Mouse (Mus musculus) megakaryocyte, embryonic 14.5 days (primary cell): ENCODE measurements around the gene Nxph4. TPM values are rescaled to one million over a fixed set of nuclear protein-coding genes. Genes with fewer than 3 reads are reported as not detected.

ENCODE experiments used
- H3K27me3 ChIP-seq: replicated peaks from 2 replicates; pipeline ENCODE3; 2012; ENCODE audit warnings: inconsistent platforms
- H3K36me3 ChIP-seq: replicated peaks from 2 replicates; pipeline ENCODE3; 2012; ENCODE audit warnings: low read length, inconsistent platforms, mixed read lengths
- H3K4me1 ChIP-seq: 2 replicates; pipeline ENCODE4 v1.6.1; 2012; ENCODE audit warnings: inconsistent platforms
- H3K4me3 ChIP-seq: replicated peaks from 2 replicates; pipeline ENCODE3; 2012; ENCODE audit warnings: moderate library complexity, mild to moderate bottlenecking, inconsistent platforms
- H3K9me3 ChIP-seq: 2 replicates; pipeline ENCODE4 v1.6.1; 2012; ENCODE audit warnings: inconsistent platforms
- FLI1 ChIP-seq: IDR thresholded peaks from 2 replicates; pipeline ENCODE4 v1.6.1; 2012; ENCODE audit warnings: low read length, inconsistent platforms, mixed read lengths
- GATA1 ChIP-seq: IDR thresholded peaks from 3 replicates; pipeline ENCODE4 v1.6.1; 2012; ENCODE audit warnings: mixed read lengths, low read length, inconsistent platforms, borderline replicate concordance
- polyA plus RNA-seq: library from polyadenylated mRNA; stranded (reverse); fragments of >175 nt; gene quantifications from 2 replicates; pipeline ENCODE4 v1.2.3, GENCODE M21; 2012; ENCODE audit warnings: low replicate concordance; ENCODE audit not compliant: insufficient read depth

The Nxph4 gene
- 0.32 TPM in 1 of 2 replicates, not detected in the other for polyA plus RNA-seq

DNA sequence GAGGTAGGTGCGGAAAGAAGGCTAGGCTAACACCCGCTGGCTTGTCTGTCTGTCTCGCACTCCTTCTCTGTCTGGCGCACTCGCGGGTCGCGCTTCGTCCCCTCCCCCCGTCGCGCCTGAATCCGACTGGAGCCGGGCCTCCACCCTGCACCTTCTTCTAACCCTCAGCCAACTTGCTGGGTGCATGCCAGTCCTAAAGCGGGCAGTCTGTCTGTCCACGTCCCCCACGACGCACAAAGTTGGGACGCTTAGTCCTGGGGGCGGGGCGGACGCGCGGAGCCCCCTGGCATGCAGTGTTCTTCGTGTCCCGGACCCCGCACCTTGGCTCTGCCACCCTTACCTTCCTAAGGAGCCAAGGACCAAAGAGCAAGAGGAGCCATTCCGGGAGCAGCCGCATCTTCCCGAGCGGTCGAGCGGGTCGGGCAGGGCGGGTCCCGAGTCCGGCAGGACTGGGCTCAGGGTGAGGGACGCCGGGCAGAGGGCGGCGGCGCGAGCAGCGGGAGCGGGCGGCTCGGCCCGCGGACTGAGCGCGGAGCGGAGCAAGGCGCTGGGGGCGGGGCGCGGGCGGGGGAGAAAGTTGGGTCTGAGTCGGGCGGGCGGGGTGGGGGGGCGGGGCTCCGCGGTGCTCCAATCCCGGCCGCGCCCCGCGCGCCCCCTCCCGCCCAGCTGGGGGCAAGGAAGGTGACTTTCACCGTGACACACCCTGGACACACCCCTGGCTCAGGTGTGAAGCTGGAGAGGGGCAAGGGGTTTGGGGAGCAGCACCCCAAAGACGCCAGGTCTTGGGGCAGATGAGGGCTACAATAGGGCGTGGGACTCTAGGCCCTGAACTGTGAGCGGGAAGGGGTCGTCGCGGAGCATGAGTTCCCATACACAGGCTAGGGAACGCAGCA lies at the start of gene Nxph4:
Gene Nxph4, minus strand, starts transcription at position 524 of the 893 bp plus-strand sequence.
- Histone ChIP-seq H3K4me3 (peak within 1 kb of the TSS; percentile 83), H3K36me3 (no peaks in the 10 kb centered on the region), H3K4me1 (peaks cover 51% of the 10 kb centered on the region), H3K27me3 (peaks cover 94% of the 10 kb centered on the region), H3K9me3 (peaks cover 4% of the 10 kb centered on the region; the same call in 1 of the 2 replicates)
- TF ChIP-seq GATA1 = no peak
- TF ChIP-seq FLI1 = no peak

DNA sequence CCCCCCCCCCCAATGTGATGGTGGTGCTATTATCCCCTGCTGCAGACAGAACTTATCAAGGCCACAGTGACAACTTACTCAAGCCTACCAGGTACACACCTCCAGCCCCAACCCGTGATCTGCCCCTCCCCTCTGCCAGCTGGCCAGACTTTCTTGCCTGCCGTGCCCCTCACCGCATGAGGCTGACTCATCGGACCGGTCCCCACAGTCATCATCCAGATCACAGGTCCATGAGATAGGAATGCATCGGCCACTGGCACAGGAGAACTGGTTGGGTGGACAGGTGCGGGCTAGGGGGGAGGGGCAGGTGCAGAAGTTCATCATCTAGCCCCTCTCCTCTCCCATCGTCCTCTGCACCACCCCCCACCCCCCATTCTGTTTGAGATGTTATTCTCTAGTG lies 49.3 kb upstream of the Nxph4 start:
- TF ChIP-seq FLI1 (no peak), GATA1 (no peak)
- Histone ChIP-seq H3K36me3 (no peaks in the 10 kb centered on the region), H3K4me3 (no peak overlapping the region), H3K9me3 (no peaks in the 10 kb centered on the region), H3K27me3 (peaks cover 60% of the 10 kb centered on the region), H3K4me1 (peaks cover 9% of the 10 kb centered on the region)

DNA sequence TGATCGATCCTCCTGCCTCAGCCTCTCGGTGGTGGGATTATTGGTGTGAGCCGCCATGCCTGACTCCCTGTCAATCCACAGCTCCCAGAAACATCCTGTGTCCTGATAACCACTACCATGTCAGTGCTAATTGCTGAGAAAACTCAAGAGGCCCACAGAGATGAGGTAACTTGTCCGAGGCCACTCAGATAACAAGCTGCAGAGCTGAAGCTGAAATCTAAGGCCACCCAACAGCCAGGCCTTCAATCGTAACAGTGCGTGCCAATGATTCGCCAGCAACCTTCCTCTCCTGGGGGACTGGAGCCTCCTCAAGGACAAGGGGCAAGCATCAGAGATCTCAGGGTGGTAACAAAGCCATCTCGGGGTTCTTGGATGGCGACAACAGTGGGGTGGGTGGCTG lies 46.9 kb upstream of the Nxph4 start:
- Histone ChIP-seq H3K9me3 (no peaks in the 10 kb centered on the region), H3K4me3 (no peak overlapping the region), H3K27me3 (peaks cover 74% of the 10 kb centered on the region), H3K4me1 (peaks cover 16% of the 10 kb centered on the region), H3K36me3 (no peaks in the 10 kb centered on the region)
- no peak for TF ChIP-seq GATA1
- no peak for TF ChIP-seq FLI1

DNA sequence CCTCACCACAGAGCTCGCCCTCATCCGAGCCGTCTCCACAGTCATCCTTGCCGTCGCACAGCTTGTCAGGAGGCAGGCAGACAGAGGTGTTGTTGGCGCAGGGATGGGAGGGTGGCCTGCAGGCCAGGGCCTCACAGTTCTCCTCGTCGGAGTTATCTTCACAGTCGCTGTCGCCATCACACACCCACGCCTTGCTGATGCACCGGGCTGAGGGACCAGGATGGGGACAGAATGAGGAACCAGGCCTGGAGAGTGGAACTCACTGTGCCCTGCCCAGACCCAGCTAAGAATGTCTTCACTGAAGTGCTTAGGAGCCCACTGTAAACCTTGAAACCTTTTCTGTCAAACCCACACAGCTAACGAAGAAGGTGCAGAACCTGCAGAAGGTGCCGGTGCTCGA lies 43.6 kb upstream of the Nxph4 start:
- TF ChIP-seq FLI1 = no peak
- no peak for TF ChIP-seq GATA1
- H3K36me3 ChIP-seq = no peaks in the 10 kb centered on the region

DNA sequence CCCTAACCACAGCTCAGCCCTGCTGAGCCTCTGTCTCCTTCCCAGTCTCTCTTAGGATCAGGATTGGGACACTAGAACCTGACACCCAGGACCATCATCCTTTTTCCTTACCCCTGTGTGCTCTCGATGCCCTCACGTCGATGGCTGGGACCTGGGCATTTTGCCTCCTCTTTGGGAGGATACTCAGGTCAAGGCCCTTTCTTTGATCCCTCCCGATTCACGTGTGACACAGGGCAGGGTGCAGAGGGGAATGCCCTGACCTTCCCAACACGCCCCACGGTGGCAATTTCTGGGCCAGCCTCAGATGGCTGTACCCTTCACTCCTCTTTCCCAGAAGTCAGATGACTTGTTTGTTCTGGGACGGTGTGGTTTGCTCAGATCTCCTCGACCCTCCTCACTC lies 42.8 kb upstream of the Nxph4 start:
- peaks cover 2% of the 10 kb centered on the region for H3K36me3 ChIP-seq
- no peaks in the 10 kb centered on the region for H3K9me3 ChIP-seq
- peaks cover 18% of the 10 kb centered on the region for H3K4me1 ChIP-seq

More for the DNA sequence above, 43.6 kb upstream of the Nxph4 start:
- peaks cover 18% of the 10 kb centered on the region for H3K4me1 ChIP-seq
- no peaks in the 10 kb centered on the region for H3K9me3 ChIP-seq
- no peak overlapping the region for H3K4me3 ChIP-seq
- H3K27me3 ChIP-seq = peaks cover 80% of the 10 kb centered on the region

DNA sequence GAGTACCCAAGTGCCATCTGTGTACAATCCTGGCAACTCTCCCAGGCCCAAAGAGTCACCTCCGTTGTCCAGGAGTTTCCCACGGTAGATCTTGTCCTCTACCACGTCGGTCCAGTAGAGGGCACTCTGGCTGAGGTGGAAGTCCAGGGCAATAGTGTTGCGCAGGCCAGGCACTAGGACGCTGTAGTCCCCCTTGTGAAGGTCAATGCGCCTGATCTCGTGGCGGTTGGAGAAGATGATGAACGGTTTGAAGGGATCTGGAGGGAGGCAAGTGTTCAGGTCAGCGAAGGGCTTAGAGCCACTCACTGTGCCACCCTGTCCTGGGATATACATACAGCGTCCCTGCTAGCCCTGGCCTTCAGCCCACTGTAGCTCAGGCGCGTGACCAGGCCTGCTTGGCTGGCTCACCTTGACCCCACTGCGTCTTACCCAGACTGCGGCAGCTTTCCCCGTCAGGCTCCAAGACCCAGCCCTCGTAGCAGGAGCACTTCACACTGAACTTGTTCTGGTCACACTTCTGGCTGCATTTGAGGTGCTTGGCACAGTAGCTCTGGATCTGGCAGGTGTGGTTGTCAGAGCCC lies 42.1 kb upstream of the Nxph4 start:
- Histone ChIP-seq H3K36me3 (peaks cover 2% of the 10 kb centered on the region), H3K4me1 (peaks cover 15% of the 10 kb centered on the region), H3K4me3 (peak overlapping the region; percentile 51), H3K27me3 (peaks cover 79% of the 10 kb centered on the region), H3K9me3 (no peaks in the 10 kb centered on the region)
- TF ChIP-seq FLI1 (no peak), GATA1 (no peak)

More for the DNA sequence above, 42.8 kb upstream of the Nxph4 start:
- Histone ChIP-seq H3K27me3 (peaks cover 80% of the 10 kb centered on the region), H3K4me3 (no peak overlapping the region)
- TF ChIP-seq GATA1 (no peak), FLI1 (no peak)

DNA sequence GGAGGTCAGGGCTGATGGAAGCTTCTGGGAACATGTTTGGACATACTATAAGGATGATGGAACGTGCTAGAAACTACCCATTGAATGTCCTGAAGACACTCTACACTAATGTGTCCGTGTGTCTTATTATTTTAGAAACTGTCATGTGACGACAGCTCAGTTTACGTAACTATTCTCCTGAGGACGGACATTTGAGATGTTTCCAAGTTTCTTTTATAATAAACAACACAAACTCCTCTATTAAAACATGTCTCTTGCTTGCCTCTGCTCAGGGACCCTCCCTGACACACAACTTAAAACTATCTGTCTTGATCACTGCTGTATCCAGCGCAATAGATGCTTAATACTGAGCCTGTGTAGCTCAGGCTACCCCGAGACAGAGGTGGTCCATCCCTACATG lies 41.4 kb upstream of the Nxph4 start:
- H3K36me3 ChIP-seq = peaks cover 2% of the 10 kb centered on the region
- TF ChIP-seq GATA1 = no peak
- H3K4me1 ChIP-seq = peaks cover 14% of the 10 kb centered on the region
- H3K9me3 ChIP-seq = no peaks in the 10 kb centered on the region
- no peak overlapping the region for H3K4me3 ChIP-seq
- peaks cover 82% of the 10 kb centered on the region for H3K27me3 ChIP-seq

DNA sequence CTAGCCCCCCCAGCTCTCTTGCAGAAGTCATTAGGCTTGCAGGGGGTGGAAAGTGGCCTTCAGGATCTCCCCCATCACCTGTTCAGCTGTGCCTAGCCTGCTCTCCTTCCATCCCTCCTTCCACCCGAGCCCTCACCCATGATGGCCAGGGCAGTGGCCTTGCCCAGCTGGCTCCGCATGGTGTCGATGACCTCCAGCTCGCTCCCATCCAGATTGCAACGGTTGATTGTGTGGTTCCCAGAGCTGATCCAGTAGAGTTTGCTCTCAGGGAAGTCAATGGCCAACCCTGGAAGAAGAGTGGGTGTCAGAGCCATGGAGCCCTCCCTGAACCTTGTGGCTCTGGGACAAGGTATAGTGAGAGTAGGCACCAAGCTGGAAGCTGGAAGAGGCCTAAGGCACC lies 37.9 kb upstream of the Nxph4 start:
- Histone ChIP-seq H3K27me3 (peaks cover 72% of the 10 kb centered on the region), H3K9me3 (no peaks in the 10 kb centered on the region), H3K4me1 (peaks cover 14% of the 10 kb centered on the region), H3K36me3 (peaks cover 2% of the 10 kb centered on the region), H3K4me3 (no peak overlapping the region)
- TF ChIP-seq FLI1 = no peak
- no peak for TF ChIP-seq GATA1

DNA sequence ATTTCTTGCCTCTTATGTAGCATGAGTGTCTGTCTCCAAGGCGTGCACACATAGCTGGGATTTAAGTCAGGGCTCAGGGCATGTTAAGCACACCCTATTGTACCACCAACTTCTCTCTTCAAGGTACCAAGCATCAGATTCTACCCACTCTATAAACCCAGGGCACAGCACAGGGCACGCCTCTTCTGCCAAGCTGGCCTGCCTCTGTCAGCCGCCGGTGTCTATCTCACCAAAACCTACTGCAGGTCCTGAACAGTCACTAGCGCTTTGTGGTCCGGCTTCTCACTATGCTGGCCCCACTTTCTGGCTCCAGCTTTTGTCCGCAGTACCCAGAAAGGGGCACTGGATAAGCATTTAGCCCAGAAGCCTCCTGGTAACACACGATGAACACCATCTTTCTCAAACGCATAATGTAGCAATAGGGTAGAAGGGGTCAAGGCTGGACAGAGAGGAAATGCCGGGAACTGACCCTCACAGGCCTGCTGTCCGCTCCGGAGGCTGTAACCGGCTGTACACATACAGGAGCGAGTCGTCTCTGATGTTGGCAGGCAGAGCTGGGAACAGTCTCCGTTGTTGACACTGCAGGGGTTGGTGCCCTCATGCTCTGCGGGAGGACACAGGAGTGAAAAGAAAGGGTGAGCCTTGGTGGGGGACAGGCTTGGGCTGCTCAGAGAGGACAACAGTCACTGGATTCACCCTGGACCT lies 36.7 kb upstream of the Nxph4 start:
- no peaks in the 10 kb centered on the region for H3K9me3 ChIP-seq
- H3K36me3 ChIP-seq = peaks cover 2% of the 10 kb centered on the region
- H3K27me3 ChIP-seq = peaks cover 74% of the 10 kb centered on the region
- H3K4me3 ChIP-seq = no peak overlapping the region
- TF ChIP-seq FLI1 = no peak
- TF ChIP-seq GATA1 = no peak
- H3K4me1 ChIP-seq = peaks cover 3% of the 10 kb centered on the region

DNA sequence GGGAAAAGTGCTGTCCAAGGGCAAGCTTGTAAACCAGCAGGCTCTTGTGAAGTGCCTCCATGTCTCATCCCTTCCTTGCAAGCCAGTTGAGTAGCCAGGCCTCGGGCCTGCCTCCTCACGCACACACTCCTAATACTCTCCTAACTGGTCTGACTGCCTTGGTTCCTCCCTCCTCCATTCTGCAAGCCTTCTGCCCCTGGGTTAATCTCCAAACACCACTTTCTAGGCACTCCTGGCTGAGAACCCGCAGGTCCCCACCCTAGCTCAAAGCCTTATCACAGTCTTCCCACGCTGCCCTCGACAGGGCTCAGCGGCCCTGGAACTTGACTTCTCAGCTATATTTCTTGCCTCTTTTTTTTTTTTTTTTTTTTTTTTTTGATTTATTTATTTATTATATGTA lies 36.0 kb upstream of the Nxph4 start:
- Histone ChIP-seq H3K9me3 (no peaks in the 10 kb centered on the region), H3K4me3 (no peak overlapping the region), H3K36me3 (peaks cover 2% of the 10 kb centered on the region), H3K27me3 (peaks cover 77% of the 10 kb centered on the region), H3K4me1 (peaks cover 8% of the 10 kb centered on the region)
- no peak for TF ChIP-seq GATA1
- TF ChIP-seq FLI1 = no peak
